Mouse (Mus musculus): ENCODE results near the gene Gpr143.
"Not testable (repeated sequence)": the region's sequence is repeated elsewhere in the genome, so short reads cannot be mapped to it uniquely, and the experiment has no call there.

The Gpr143 gene

GRCm38 (mm10) chrX:152781720-152782403, at the start of gene Gpr143:
TSS of gene Gpr143 (plus strand) at chrX:152781921.
- DNase-seq (ENCODE audit: low spot score in 2 of 2): peak in 1 of 2 experiments; percentile 1

- no peak for DNase-seq (ENCODE audit: low spot score in 2 of 2)
Observed at GRCm38 (mm10) chrX:152735283-152735682, 46.4 kb upstream of the Gpr143 start.

GRCm38 (mm10) chrX:152738191-152738590, 43.5 kb upstream of the Gpr143 start:
- no peak for DNase-seq (ENCODE audit: low spot score in 2 of 2)

- no peak for DNase-seq (ENCODE audit: low spot score in 2 of 2)
Observed at GRCm38 (mm10) chrX:152738759-152739368, 42.9 kb upstream of the Gpr143 start.

GRCm38 (mm10) chrX:152743642-152744041, 38.1 kb upstream of the Gpr143 start:
- no peak for DNase-seq (ENCODE audit: low spot score in 2 of 2)

- DNase-seq (ENCODE audit: low spot score in 2 of 2): no peak
Observed at GRCm38 (mm10) chrX:152745925-152746324, 35.8 kb upstream of the Gpr143 start.

GRCm38 (mm10) chrX:152755819-152756218, 25.9 kb upstream of the Gpr143 start:
- no peak for DNase-seq (ENCODE audit: low spot score in 2 of 2)

GRCm38 (mm10) chrX:152756293-152756692, 25.4 kb upstream of the Gpr143 start:
- DNase-seq (ENCODE audit: low spot score in 2 of 2): no peak

- DNase-seq (ENCODE audit: low spot score in 2 of 2): no peak
Observed at GRCm38 (mm10) chrX:152762437-152762836, 19.3 kb upstream of the Gpr143 start.

- no peak for DNase-seq (ENCODE audit: low spot score in 2 of 2)
Observed at GRCm38 (mm10) chrX:152762855-152763254, 18.9 kb upstream of the Gpr143 start.

- no peak for DNase-seq (ENCODE audit: low spot score in 2 of 2)
Observed at GRCm38 (mm10) chrX:152764171-152764570, 17.6 kb upstream of the Gpr143 start.

GRCm38 (mm10) chrX:152768891-152769599, 12.7 kb upstream of the Gpr143 start, which contains the start of gene Shroom2:
TSS of gene Shroom2 (minus strand) at chrX:152769465.
- DNase-seq (ENCODE audit: low spot score in 2 of 2): no peak

GRCm38 (mm10) chrX:152769600-152770157, 12.0 kb upstream of the Gpr143 start:
- DNase-seq (ENCODE audit: low spot score in 2 of 2): peak in 1 of 2 experiments; percentile 23

GRCm38 (mm10) chrX:152788129-152788528, 6.4 kb downstream of the Gpr143 start:
- DNase-seq (ENCODE audit: low spot score in 2 of 2): no peak

- no peak for DNase-seq (ENCODE audit: low spot score in 2 of 2)
Observed at GRCm38 (mm10) chrX:152788611-152789010, 6.9 kb downstream of the Gpr143 start.

- no peak for DNase-seq (ENCODE audit: low spot score in 2 of 2)
Observed at GRCm38 (mm10) chrX:152805317-152805716, 23.6 kb downstream of the Gpr143 start.

- DNase-seq (ENCODE audit: low spot score in 2 of 2): no peak
Observed at GRCm38 (mm10) chrX:152813339-152813738, 31.6 kb downstream of the Gpr143 start.

- DNase-seq (ENCODE audit: low spot score in 2 of 2): no peak
Observed at GRCm38 (mm10) chrX:152818996-152819395, 37.3 kb downstream of the Gpr143 start.

GRCm38 (mm10) chrX:152831003-152831550, 49.4 kb downstream of the Gpr143 start:
- not testable (repeated sequence) for DNase-seq (ENCODE audit: low spot score in 2 of 2)

GRCm38 (mm10) chrX:152834940-152835339, 53.2 kb downstream of the Gpr143 start:
- DNase-seq (ENCODE audit: low spot score in 2 of 2): peak in 1 of 2 experiments; percentile 17

GRCm38 (mm10) chrX:152855076-152855772, 73.5 kb downstream of the Gpr143 start:
- no peak for DNase-seq (ENCODE audit: low spot score in 2 of 2)
